ENCODE assay signal across 11 mouse cellular contexts in genomic region chr1:186241112-186241511, GRCm38 (mm10).
DNase-seq lines count a peak whose midpoint lies in the region; TF ChIP-seq lines count a peak whose summit lies in the region.
"Had no signal": no experiment of that assay in that cellular context is flagged by ENCODE, and none has a peak within 500 bp of the region (broad histone marks: within the 10 kb centered on the region; RNA-seq: fewer than 3 reads in every experiment).

No protein-coding gene starts in this region.

- no peak overlapping the region for H3K27ac ChIP-seq in layer of hippocampus, adult 2 months
- H3K27ac ChIP-seq in ES-E14 (ENCODE audit: insufficient read depth, low read depth, low read length, poor library complexity, severe bottlenecking): no peak overlapping the region
- no peak overlapping the region for H3K27ac ChIP-seq in thymus, adult 2 months (ENCODE audit: control insufficient read depth, insufficient read depth, low read length)
- H3K27ac ChIP-seq: limb, embryonic 10.5 days had no signal

- peak; percentile 72 for TF ChIP-seq CTCF in layer of hippocampus, adult 2 months (conservative IDR thresholded peaks at IDR 0.05)
- TF ChIP-seq CTCF in lung, adult 2 months (IDR thresholded peaks at IDR 0.05; ENCODE audit: insufficient read depth, low read length): peak; percentile 28
- no peak for TF ChIP-seq CTCF in thymus, adult 2 months (IDR thresholded peaks at IDR 0.05; ENCODE audit: borderline replicate concordance, control insufficient read depth, extremely low read depth, insufficient read depth, low read length, poor library complexity)

- WGBS in lung, adult 2 months: 86% methylated on average over 2 of the region's 2 CpGs
- 97% methylated on average over 2 of the region's 2 CpGs for WGBS in thymus, adult 2 months

- no peak overlapping the region for H3K4me3 ChIP-seq in layer of hippocampus, adult 2 months
- H3K4me3 ChIP-seq in ES-E14 (ENCODE audit: insufficient read depth in 1 of 2, low read depth in 1 of 2, low read length in 2 of 2, poor library complexity in 1 of 2, severe bottlenecking in 1 of 2): no peak overlapping the region
- no peak overlapping the region for H3K4me3 ChIP-seq in lung, adult 2 months (replicated peaks; ENCODE audit: extremely low read depth, low read depth, low read length)
- no peak overlapping the region for H3K4me3 ChIP-seq in thymus, adult 2 months (ENCODE audit: control insufficient read depth, insufficient read depth, low read length)
- H3K4me3 ChIP-seq: limb, embryonic 10.5 days had no signal

- H3K36me3 ChIP-seq in ES-E14 (ENCODE audit: control insufficient read depth, insufficient read depth, low read length, poor library complexity, severe bottlenecking): no peaks in the 10 kb centered on the region
- H3K36me3 ChIP-seq in thymus, adult 2 months (ENCODE audit: control insufficient read depth, insufficient read depth, low read length): no peaks in the 10 kb centered on the region
- H3K36me3 ChIP-seq: limb, embryonic 10.5 days had no signal

- no peak for TF ChIP-seq POLR2A in lung, adult 2 months (IDR thresholded peaks at IDR 0.05; ENCODE audit: borderline replicate concordance, extremely low read depth, low read depth, low read length)
- TF ChIP-seq POLR2A in thymus, adult 2 months (IDR thresholded peaks at IDR 0.05; ENCODE audit: control insufficient read depth, extremely low read depth, insufficient read depth, low read length, poor library complexity): no peak

- peak; percentile 15 for DNase-seq in gastrocnemius, adult 18-20 months (ENCODE audit: low spot score)
- no peak for DNase-seq in gastrocnemius, postnatal 25 days
- DNase-seq in layer of hippocampus, adult 2 months (ENCODE audit: low spot score in 2 of 2): peak in 1 of 2 experiments; percentile 48
- DNase-seq in layer of hippocampus, adult 9-10 months (ENCODE audit: low spot score): no peak
- peak; percentile 24 for DNase-seq in ES-E14 (ENCODE audit: low read depth, low spot score)
- DNase-seq in lung, adult 2 months: peak; percentile 47
- no peak for DNase-seq in thymus, adult 2 months
- DNase-seq in retina, embryonic 14.5 days (ENCODE audit: low spot score): no peak
- DNase-seq: gastrocnemius, postnatal 10 days; thymus, postnatal 14 days had no signal

- peaks cover 2 to 4% of the 10 kb centered on the region in 2 experiments; a peak in 2 of 4 replicates for H3K4me1 ChIP-seq in ES-E14 (ENCODE audit: control insufficient read depth in 2 of 2, insufficient read depth in 2 of 2, low read length in 2 of 2, poor library complexity in 1 of 2)
- no peaks in the 10 kb centered on the region; the same call in none of the 2 replicates for H3K4me1 ChIP-seq in lung, adult 2 months (ENCODE audit: control insufficient read depth, insufficient read depth, low read length)
- no peaks in the 10 kb centered on the region for H3K4me1 ChIP-seq in thymus, adult 2 months (replicated peaks; ENCODE audit: control insufficient read depth, insufficient read depth, low read length)

- H3K9ac ChIP-seq in ES-E14 (ENCODE audit: insufficient read depth, low read depth, low read length, poor library complexity, severe bottlenecking): no peak overlapping the region

- in situ Hi-C loops in ES-E14 (cut with MboI; ENCODE audit: low sequenced_read_pairs in 2 of 2, unreplicated experiment in 2 of 2): loop anchor here in 1 of 2 experiments (25.0 kb wide), 1 partner anchor 471 kb away; the partner anchor contains the start of gene Tgfb2

- H3K27me3 ChIP-seq in thymus, adult 2 months (ENCODE audit: control insufficient read depth, insufficient read depth, low read length): no peaks in the 10 kb centered on the region

- H3K9me3 ChIP-seq in ES-E14 (ENCODE audit: control insufficient read depth, insufficient read depth, low read depth, low read length): no peaks in the 10 kb centered on the region
- H3K9me3 ChIP-seq: limb, embryonic 10.5 days had no signal

TF ChIP-seq in ES-E14, 5 proteins besides CTCF, POLR2A, EP300 and RAD21:
- TF ChIP-seq ZC3H11A (IDR thresholded peaks at IDR 0.05; ENCODE audit: borderline replicate concordance, low read depth, low read length) (no peak; the same call in 1 of the 2 replicates), ZNF384 (IDR thresholded peaks at IDR 0.05; ENCODE audit: low read depth, low read length) (no peak), MAFK (IDR thresholded peaks at IDR 0.05; ENCODE audit: insufficient read depth, low read depth, low read length) (no peak), HCFC1 (IDR thresholded peaks at IDR 0.05; ENCODE audit: borderline replicate concordance, insufficient read depth, low read length) (no peak), CHD2 (IDR thresholded peaks at IDR 0.05; ENCODE audit: low read depth, low read length) (no peak)

Comparison
In these comparisons a context has a peak if more than half of its experiments do, and no peak if none do; other contexts are left out.
1. DNase-seq: peak in gastrocnemius, adult 18-20 months (single experiment), ES-E14 (single experiment) and lung, adult 2 months (single experiment); none in gastrocnemius, postnatal 25 days (single experiment), layer of hippocampus, adult 9-10 months (single experiment), thymus, adult 2 months (single experiment) and retina, embryonic 14.5 days (single experiment).